Mouse (Mus musculus) lung, embryonic 14.5 days (tissue): Measurements from ENCODE around the gene Shd. TPM values are rescaled to one million over a fixed set of nuclear protein-coding genes. Genes with fewer than 3 reads are reported as not detected.
"Not testable (repeated sequence)": the region's sequence is repeated elsewhere in the genome, so short reads cannot be mapped to it uniquely, and the experiment has no call there.

Source experiments
- ATAC-seq: fragments of 200-750 bp; cut with Nextera tagmentation; 2 replicates; pipeline ENCODE4 v1.8.0; 2017; ENCODE audit warnings: mild to moderate bottlenecking, moderate TSS enrichment, moderate library complexity; ENCODE audit not compliant: insufficient read depth
- DNase-seq: peaks from one replicate; pipeline ENCODE4 v3.0.0-alpha.2; 2015
- H3K27ac ChIP-seq: fragments of 300-500 bp; sonication (generic); 2 replicates; pipeline ENCODE4 v1.5.1; 2014; ENCODE audit warnings: low read depth, mild to moderate bottlenecking, moderate library complexity
- H3K27me3 ChIP-seq: fragments of 300-500 bp; sonication (generic); 2 replicates; pipeline ENCODE4 v1.6.1; 2014; ENCODE audit warnings: low read length, control low read depth; ENCODE audit not compliant: insufficient read depth
- H3K36me3 ChIP-seq: fragments of 300-500 bp; sonication (generic); 2 replicates; pipeline ENCODE4 v1.6.1; 2014; ENCODE audit warnings: control low read depth; ENCODE audit not compliant: insufficient read depth
- H3K4me1 ChIP-seq: fragments of 300-500 bp; sonication (generic); 2 replicates; pipeline ENCODE4 v1.6.1; 2014; ENCODE audit warnings: antibody characterized with exemption, control low read depth; ENCODE audit not compliant: insufficient read depth
- H3K4me2 ChIP-seq: fragments of 300-500 bp; sonication (generic); 2 replicates; pipeline ENCODE4 v1.6.1; 2014; ENCODE audit warnings: mild to moderate bottlenecking
- H3K4me3 ChIP-seq: fragments of 300-500 bp; sonication (generic); 2 replicates; pipeline ENCODE4 v1.5.1; 2014; ENCODE audit warnings: low read depth, low read length
- H3K9ac ChIP-seq: fragments of 300-500 bp; sonication (generic); 2 replicates; pipeline ENCODE4 v1.6.1; 2014
- H3K9me3 ChIP-seq: fragments of 300-500 bp; sonication (generic); 2 replicates; pipeline ENCODE4 v1.6.1; 2016; ENCODE audit warnings: low read depth, low read length, control low read depth
- CTCF ChIP-seq: IDR thresholded peaks from 2 replicates; pipeline ENCODE4 v1.5.1; 2016; ENCODE audit warnings: antibody characterized with exemption, low read depth
- WGBS: fragments of 180-500 bp; shearing (Covaris S2); extraction: QIAGEN DNeasy Blood & Tissue Kit; methylation state at CpG from one replicate; pipeline ENCODE4 v1.1.7; 2014; 5-methylcytosine and 5-hydroxymethylcytosine counted together
- polyA plus RNA-seq: library from polyadenylated mRNA; unstranded; fragments of >200 nt; fragmentation: Nextera tagmentation; extraction: Ambion mirVana; gene quantifications from 2 replicates; pipeline ENCODE4 v1.2.1, GENCODE M21; 2014

The Shd gene
- 11.4 and 12.0 TPM in 2 replicates for polyA plus RNA-seq

- ATAC-seq (peak; percentile 68), DNase-seq (peak; percentile 59)
- Histone ChIP-seq H3K4me2 (peak within 1 kb of the TSS; percentile 90), H3K27ac (no peak within 1 kb of the TSS), H3K27me3 (peaks cover 16% of the 10 kb centered on the region; the same call in 1 of the 2 replicates), H3K4me3 (peak within 1 kb of the TSS; percentile 48), H3K36me3 (peaks cover 25% of the 10 kb centered on the region; the same call in 1 of the 2 replicates), H3K9ac (peak within 1 kb of the TSS; percentile 65), H3K9me3 (no peaks in the 10 kb centered on the region), H3K4me1 (0 out of 2 replicates have a peak, but pooled peaks cover 3% of the 10 kb centered on the region)
- 8% methylated on average over 55 of the region's 55 CpGs for WGBS
- TF ChIP-seq CTCF: 0 out of 2 replicates have a peak, but pooled peaks have one; percentile 18
Measured at GRCm38 (mm10) chr17:55969966-55970891, at the start of gene Shd. TSS of gene Shd (plus strand) at chr17:55970467.

GRCm38 (mm10) chr17:55931553-55932502, 38.4 kb upstream of the Shd start:
- Histone ChIP-seq H3K9me3 (no peaks in the 10 kb centered on the region), H3K4me2 (peak overlapping the region; percentile 87), H3K4me1 (no peaks in the 10 kb centered on the region), H3K27me3 (no peaks in the 10 kb centered on the region), H3K9ac (peak overlapping the region; percentile 76), H3K36me3 (no peaks in the 10 kb centered on the region), H3K4me3 (peak overlapping the region; percentile 49), H3K27ac (peak overlapping the region; percentile 68)
- WGBS: under 1% methylated on average over 28 of the region's 33 CpGs
- ATAC-seq (peak; percentile 96), DNase-seq (peak; percentile 73)
- TF ChIP-seq CTCF: peak; percentile 47

- Histone ChIP-seq H3K4me2 (peak overlapping the region; percentile 87), H3K27ac (no peak overlapping the region), H3K4me3 (peak overlapping the region; percentile 49), H3K4me1 (no peaks in the 10 kb centered on the region), H3K36me3 (no peaks in the 10 kb centered on the region), H3K9me3 (no peaks in the 10 kb centered on the region), H3K9ac (peak overlapping the region; percentile 63; the same call in 1 of the 2 replicates), H3K27me3 (no peaks in the 10 kb centered on the region)
- TF ChIP-seq CTCF: no peak
- ATAC-seq (no peak), DNase-seq (no peak)
- 67% methylated on average over 2 of the region's 2 CpGs for WGBS
Measured at GRCm38 (mm10) chr17:55932635-55933034, 37.6 kb upstream of the Shd start.

- no peak for TF ChIP-seq CTCF
- H3K36me3 ChIP-seq: no peaks in the 10 kb centered on the region
- H3K27ac ChIP-seq: no peak overlapping the region
- ATAC-seq (no peak), DNase-seq (no peak)
- H3K9ac ChIP-seq: no peak overlapping the region
- H3K27me3 ChIP-seq: no peaks in the 10 kb centered on the region
- no peaks in the 10 kb centered on the region for H3K4me1 ChIP-seq
- 93% methylated on average over 15 of the region's 15 CpGs for WGBS
- H3K4me2 ChIP-seq: peak overlapping the region; percentile 87
- 0 out of 2 replicates have a peak, but pooled peaks cover 3% of the 10 kb centered on the region for H3K9me3 ChIP-seq
- H3K4me3 ChIP-seq: no peak overlapping the region
Measured at GRCm38 (mm10) chr17:55933191-55933590, 37.1 kb upstream of the Shd start.

GRCm38 (mm10) chr17:55944387-55944865, 25.8 kb upstream of the Shd start:
- 25% methylated on average over 10 of the region's 10 CpGs for WGBS
- H3K36me3 ChIP-seq: not testable (repeated sequence)

DNA sequence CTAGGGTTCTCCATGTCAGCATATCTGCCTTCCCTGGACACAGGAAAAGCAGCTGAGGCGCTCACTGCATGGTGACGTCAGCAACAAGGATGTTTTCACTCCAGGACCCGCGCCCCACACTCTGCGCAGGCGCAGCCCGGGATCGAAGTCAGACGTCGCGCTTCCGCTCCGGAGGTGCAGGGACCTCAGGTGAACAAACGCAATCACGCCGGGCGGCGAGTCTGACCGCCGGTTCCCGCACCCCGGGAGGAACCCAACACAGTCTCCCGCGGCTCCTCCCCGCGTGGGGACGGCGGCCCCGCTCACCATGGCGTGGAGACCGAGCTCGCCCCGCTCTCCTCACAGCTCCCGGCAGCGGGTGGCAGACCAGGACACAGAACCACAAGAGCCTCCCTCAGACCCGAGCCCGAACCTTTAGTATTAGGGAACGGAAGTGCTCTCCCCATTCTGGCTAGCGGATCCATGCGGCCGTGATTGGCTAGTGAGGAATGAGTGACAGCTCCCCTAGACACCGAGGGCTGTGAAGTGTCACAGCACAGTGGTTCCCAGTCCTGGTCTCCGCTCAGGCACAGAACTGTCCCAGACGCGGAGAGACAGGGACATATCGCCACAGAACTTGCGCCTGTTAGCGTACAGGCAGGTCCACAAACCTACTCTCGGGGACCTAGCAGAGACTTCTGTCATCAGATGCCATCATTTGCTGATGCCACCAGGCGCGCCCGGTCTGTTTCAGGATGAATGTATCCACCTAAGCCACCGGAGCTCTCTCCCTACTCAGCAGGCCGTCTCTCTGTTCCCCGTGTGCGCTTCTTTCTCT, 25.2 kb upstream of the Shd start:
- DNase-seq (peak; percentile 82), ATAC-seq (peak; percentile 98)
- H3K9ac ChIP-seq: peak overlapping the region; percentile 56
- peak overlapping the region; percentile 84 for H3K27ac ChIP-seq
- H3K9me3 ChIP-seq, H3K27me3 ChIP-seq, H3K36me3 ChIP-seq, H3K4me1 ChIP-seq: not testable (repeated sequence)
- H3K4me3 ChIP-seq: peak overlapping the region; percentile 46
- peak overlapping the region; percentile 76 for H3K4me2 ChIP-seq
- under 1% methylated on average over 56 of the region's 56 CpGs for WGBS

More at GRCm38 (mm10) chr17:55944387-55944865, 25.8 kb upstream of the Shd start:
- not testable (repeated sequence) for H3K9me3 ChIP-seq, H3K4me1 ChIP-seq, H3K27me3 ChIP-seq, DNase-seq, ATAC-seq
- Histone ChIP-seq H3K9ac (peak overlapping the region; percentile 36), H3K27ac (peak overlapping the region; percentile 76), H3K4me3 (peak overlapping the region; percentile 46), H3K4me2 (peak overlapping the region; percentile 76)
